Mouse (Mus musculus): ENCODE data around the gene Mdc1. TPM values are rescaled to one million over a fixed set of nuclear protein-coding genes. Genes with fewer than 3 reads are reported as not detected.

Gene Mdc1
- 20.6 and 22.3 TPM in 2 replicates for polyA plus RNA-seq (2015; fragmentation: Nextera tagmentation; extraction: Ambion mirVana)

GRCm38 (mm10) chr17:35841076-35841950 is at the start of gene Mdc1:
TSS of gene Mdc1 (plus strand) at chr17:35841515.
- 0% methylated on average over 59 of the region's 59 CpGs for WGBS
- ATAC-seq (ENCODE audit: low read depth) = peak; percentile 91
- peak within 1 kb of the TSS; percentile 86 for H3K27ac ChIP-seq (ENCODE audit: low read length)

GRCm38 (mm10) chr17:35792837-35793236 is 48.5 kb upstream of the Mdc1 start:
- no peak overlapping the region for H3K4me3 ChIP-seq (ENCODE audit: low read length)
- no peaks in the 10 kb centered on the region for H3K36me3 ChIP-seq (ENCODE audit: control insufficient read depth, insufficient read depth, low read length)
- no peaks in the 10 kb centered on the region for H3K4me1 ChIP-seq (replicated peaks; ENCODE audit: control insufficient read depth, insufficient read depth, low read length)
- H3K27me3 ChIP-seq (ENCODE audit: control insufficient read depth, insufficient read depth, low read depth, low read length) = no peaks in the 10 kb centered on the region
- H3K27ac ChIP-seq (ENCODE audit: low read length) = no peak overlapping the region
- WGBS = 43% methylated on average over 2 of the region's 2 CpGs
- no peak for ATAC-seq (ENCODE audit: low read depth)
- H3K9me3 ChIP-seq (ENCODE audit: control insufficient read depth, low read length) = no peaks in the 10 kb centered on the region
- H3K4me2 ChIP-seq (ENCODE audit: low read depth, low read length) = no peak overlapping the region
- H3K9ac ChIP-seq (ENCODE audit: low read length) = no peak overlapping the region

More at GRCm38 (mm10) chr17:35841076-35841950, at the start of gene Mdc1:
- peak within 1 kb of the TSS; percentile 68 for H3K4me2 ChIP-seq (ENCODE audit: low read depth, low read length)
- H3K4me3 ChIP-seq (ENCODE audit: low read length) = peak within 1 kb of the TSS; percentile 75
- no peaks in the 10 kb centered on the region for H3K27me3 ChIP-seq (ENCODE audit: control insufficient read depth, insufficient read depth, low read depth, low read length)
- peak within 1 kb of the TSS; percentile 73 for H3K9ac ChIP-seq (ENCODE audit: low read length)
- no peaks in the 10 kb centered on the region for H3K9me3 ChIP-seq (ENCODE audit: control insufficient read depth, low read length)
- peaks cover 15% of the 10 kb centered on the region for H3K4me1 ChIP-seq (replicated peaks; ENCODE audit: control insufficient read depth, insufficient read depth, low read length)
- peaks cover 15% of the 10 kb centered on the region for H3K36me3 ChIP-seq (ENCODE audit: control insufficient read depth, insufficient read depth, low read length)

GRCm38 (mm10) chr17:35795099-35795498 is 46.2 kb upstream of the Mdc1 start:
- 28% methylated on average over 2 of the region's 2 CpGs for WGBS
- H3K27me3 ChIP-seq (ENCODE audit: control insufficient read depth, insufficient read depth, low read depth, low read length) = no peaks in the 10 kb centered on the region
- no peak overlapping the region for H3K9ac ChIP-seq (ENCODE audit: low read length)
- no peak for ATAC-seq (ENCODE audit: low read depth)
- H3K27ac ChIP-seq (ENCODE audit: low read length) = no peak overlapping the region
- no peak overlapping the region for H3K4me2 ChIP-seq (ENCODE audit: low read depth, low read length)
- H3K36me3 ChIP-seq (ENCODE audit: control insufficient read depth, insufficient read depth, low read length) = no peaks in the 10 kb centered on the region
- no peak overlapping the region for H3K4me3 ChIP-seq (ENCODE audit: low read length)
- H3K4me1 ChIP-seq (replicated peaks; ENCODE audit: control insufficient read depth, insufficient read depth, low read length) = no peaks in the 10 kb centered on the region
- 0 out of 2 replicates have a peak, but pooled peaks cover 3% of the 10 kb centered on the region for H3K9me3 ChIP-seq (ENCODE audit: control insufficient read depth, low read length)

DNA sequence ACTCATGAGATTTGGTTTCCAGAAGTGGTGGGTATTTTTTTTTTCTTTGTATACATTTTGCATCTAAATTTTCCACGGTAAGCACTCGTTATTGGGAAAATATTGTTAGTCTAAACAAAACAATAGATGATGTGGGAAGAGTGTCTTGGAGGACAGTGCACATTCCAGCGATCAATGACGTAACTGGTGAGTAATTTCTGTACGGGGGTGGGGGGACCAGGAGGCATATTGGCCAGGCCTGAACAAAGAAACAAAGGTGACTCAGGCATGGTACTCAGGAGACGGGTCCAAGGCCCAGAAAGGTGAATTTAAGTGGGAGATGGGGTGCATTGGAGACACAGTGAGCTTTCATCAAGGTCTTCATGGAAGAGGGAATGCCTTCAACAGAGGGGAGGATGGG is 45.7 kb upstream of the Mdc1 start:
- Histone ChIP-seq H3K4me1 (replicated peaks; ENCODE audit: control insufficient read depth, insufficient read depth, low read length) (no peaks in the 10 kb centered on the region), H3K36me3 (ENCODE audit: control insufficient read depth, insufficient read depth, low read length) (no peaks in the 10 kb centered on the region), H3K9ac (ENCODE audit: low read length) (no peak overlapping the region), H3K4me2 (ENCODE audit: low read depth, low read length) (no peak overlapping the region), H3K27me3 (ENCODE audit: control insufficient read depth, insufficient read depth, low read depth, low read length) (no peaks in the 10 kb centered on the region), H3K4me3 (ENCODE audit: low read length) (no peak overlapping the region), H3K9me3 (ENCODE audit: control insufficient read depth, low read length) (0 out of 2 replicates have a peak, but pooled peaks cover 3% of the 10 kb centered on the region), H3K27ac (ENCODE audit: low read length) (no peak overlapping the region)
- ATAC-seq (ENCODE audit: low read depth) = no peak
- 66% methylated on average over 6 of the region's 6 CpGs for WGBS

DNA sequence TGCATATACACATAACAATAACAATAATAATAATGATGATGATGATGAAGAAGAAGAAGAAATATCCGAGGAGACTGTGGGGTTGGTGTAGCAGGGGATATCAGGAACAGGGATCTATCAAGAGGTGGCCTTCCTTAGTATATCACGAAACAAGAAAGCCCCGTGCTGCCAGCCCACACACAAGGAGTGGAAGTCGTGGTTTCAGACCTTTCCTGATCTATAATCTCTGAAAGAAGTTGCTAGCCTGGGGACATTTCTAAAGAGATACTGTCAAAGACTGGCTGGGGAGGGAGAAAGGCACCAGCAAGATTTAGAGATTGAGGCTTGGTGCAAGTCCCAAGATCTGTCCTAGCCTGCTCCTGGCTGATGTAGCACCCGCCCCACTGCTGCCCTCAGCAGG is 44.5 kb upstream of the Mdc1 start:
- H3K36me3 ChIP-seq (ENCODE audit: control insufficient read depth, insufficient read depth, low read length) = no peaks in the 10 kb centered on the region
- no peak overlapping the region for H3K4me2 ChIP-seq (ENCODE audit: low read depth, low read length)
- ATAC-seq (ENCODE audit: low read depth) = no peak
- WGBS = 66% methylated on average over 5 of the region's 5 CpGs
- no peak overlapping the region for H3K4me3 ChIP-seq (ENCODE audit: low read length)
- H3K27ac ChIP-seq (ENCODE audit: low read length) = no peak overlapping the region
- H3K4me1 ChIP-seq (replicated peaks; ENCODE audit: control insufficient read depth, insufficient read depth, low read length) = peaks cover 4% of the 10 kb centered on the region; the same call in 1 of the 2 replicates
- H3K9ac ChIP-seq (ENCODE audit: low read length) = no peak overlapping the region
- H3K9me3 ChIP-seq (ENCODE audit: control insufficient read depth, low read length) = 0 out of 2 replicates have a peak, but pooled peaks cover 3% of the 10 kb centered on the region
- no peaks in the 10 kb centered on the region for H3K27me3 ChIP-seq (ENCODE audit: control insufficient read depth, insufficient read depth, low read depth, low read length)

GRCm38 (mm10) chr17:35800905-35801304 is 40.4 kb upstream of the Mdc1 start:
- H3K36me3 ChIP-seq (ENCODE audit: control insufficient read depth, insufficient read depth, low read length) = no peaks in the 10 kb centered on the region
- peaks cover 10% of the 10 kb centered on the region for H3K4me1 ChIP-seq (replicated peaks; ENCODE audit: control insufficient read depth, insufficient read depth, low read length)
- 0 out of 2 replicates have a peak, but pooled peaks cover 3% of the 10 kb centered on the region for H3K9me3 ChIP-seq (ENCODE audit: control insufficient read depth, low read length)
- H3K4me2 ChIP-seq (ENCODE audit: low read depth, low read length) = no peak overlapping the region
- H3K4me3 ChIP-seq (ENCODE audit: low read length) = no peak overlapping the region
- WGBS = 67% methylated on average over 2 of the region's 2 CpGs
- peak; percentile 68 for ATAC-seq (ENCODE audit: low read depth)
- H3K9ac ChIP-seq (ENCODE audit: low read length) = no peak overlapping the region
- no peak overlapping the region; the same call in 1 of the 2 replicates for H3K27ac ChIP-seq (ENCODE audit: low read length)
- H3K27me3 ChIP-seq (ENCODE audit: control insufficient read depth, insufficient read depth, low read depth, low read length) = no peaks in the 10 kb centered on the region

DNA sequence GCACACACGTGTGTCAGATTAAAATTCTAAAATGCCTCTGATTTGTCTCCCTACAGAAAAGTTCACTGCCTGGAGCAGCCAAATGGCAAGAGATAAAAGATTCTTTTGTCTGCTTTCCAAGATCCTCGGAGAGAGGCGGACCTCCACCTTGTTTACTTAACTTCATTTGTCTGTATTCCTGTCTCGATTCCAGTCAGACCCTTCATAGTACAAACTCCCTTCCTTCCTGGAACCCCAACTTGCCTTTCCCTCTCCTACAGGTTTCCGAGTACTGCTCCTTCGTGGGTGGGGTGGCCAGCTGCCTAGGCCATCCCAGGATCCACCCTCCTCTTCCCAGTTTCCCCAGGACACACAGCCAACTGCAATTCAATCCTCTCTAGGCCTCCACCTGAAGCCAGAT is 38.3 kb upstream of the Mdc1 start:
- WGBS = 14% methylated on average over 6 of the region's 6 CpGs
- H3K4me2 ChIP-seq (ENCODE audit: low read depth, low read length) = no peak overlapping the region
- H3K36me3 ChIP-seq (ENCODE audit: control insufficient read depth, insufficient read depth, low read length) = no peaks in the 10 kb centered on the region
- ATAC-seq (ENCODE audit: low read depth) = no peak
- H3K9me3 ChIP-seq (ENCODE audit: control insufficient read depth, low read length) = 0 out of 2 replicates have a peak, but pooled peaks cover 3% of the 10 kb centered on the region
- peaks cover 12% of the 10 kb centered on the region for H3K4me1 ChIP-seq (replicated peaks; ENCODE audit: control insufficient read depth, insufficient read depth, low read length)
- no peak overlapping the region for H3K4me3 ChIP-seq (ENCODE audit: low read length)
- no peak overlapping the region for H3K9ac ChIP-seq (ENCODE audit: low read length)
- H3K27me3 ChIP-seq (ENCODE audit: control insufficient read depth, insufficient read depth, low read depth, low read length) = no peaks in the 10 kb centered on the region
- peak overlapping the region; percentile 64 for H3K27ac ChIP-seq (ENCODE audit: low read length)

DNA sequence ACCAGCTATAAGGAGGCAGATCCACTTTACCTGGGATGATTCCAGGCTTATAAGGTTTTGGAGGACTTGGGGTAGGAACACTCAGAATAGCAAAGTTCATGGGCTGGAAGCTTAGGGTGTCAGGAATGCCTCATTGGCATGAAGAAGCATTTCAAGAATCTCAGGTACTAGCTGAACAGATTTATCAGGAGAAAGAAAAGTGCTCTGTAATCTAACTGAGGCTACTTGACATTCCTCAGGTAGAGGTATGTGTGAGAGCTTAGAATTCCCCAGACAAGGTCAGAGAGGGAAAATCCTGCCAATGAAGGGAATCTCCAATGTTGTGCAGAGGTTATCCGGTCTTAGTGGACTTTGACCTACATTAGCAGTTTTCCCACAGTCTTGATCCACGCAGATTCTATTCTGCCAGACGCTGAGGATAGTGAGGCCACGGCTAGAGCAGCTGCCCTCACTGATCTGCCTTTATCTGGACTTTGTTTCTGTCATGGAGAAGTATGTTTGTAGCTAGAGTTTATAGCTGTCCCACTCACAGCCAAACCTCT is 37.4 kb upstream of the Mdc1 start:
- no peaks in the 10 kb centered on the region for H3K36me3 ChIP-seq (ENCODE audit: control insufficient read depth, insufficient read depth, low read length)
- H3K4me1 ChIP-seq (replicated peaks; ENCODE audit: control insufficient read depth, insufficient read depth, low read length) = peaks cover 12% of the 10 kb centered on the region
- WGBS = 53% methylated on average over 4 of the region's 4 CpGs
- H3K4me2 ChIP-seq (ENCODE audit: low read depth, low read length) = no peak overlapping the region
- no peak overlapping the region for H3K9ac ChIP-seq (ENCODE audit: low read length)
- H3K27me3 ChIP-seq (ENCODE audit: control insufficient read depth, insufficient read depth, low read depth, low read length) = no peaks in the 10 kb centered on the region
- H3K27ac ChIP-seq (ENCODE audit: low read length) = peak overlapping the region; percentile 64
- peak; percentile 63 for ATAC-seq (ENCODE audit: low read depth)
- no peaks in the 10 kb centered on the region for H3K9me3 ChIP-seq (ENCODE audit: control insufficient read depth, low read length)
- H3K4me3 ChIP-seq (ENCODE audit: low read length) = no peak overlapping the region

DNA sequence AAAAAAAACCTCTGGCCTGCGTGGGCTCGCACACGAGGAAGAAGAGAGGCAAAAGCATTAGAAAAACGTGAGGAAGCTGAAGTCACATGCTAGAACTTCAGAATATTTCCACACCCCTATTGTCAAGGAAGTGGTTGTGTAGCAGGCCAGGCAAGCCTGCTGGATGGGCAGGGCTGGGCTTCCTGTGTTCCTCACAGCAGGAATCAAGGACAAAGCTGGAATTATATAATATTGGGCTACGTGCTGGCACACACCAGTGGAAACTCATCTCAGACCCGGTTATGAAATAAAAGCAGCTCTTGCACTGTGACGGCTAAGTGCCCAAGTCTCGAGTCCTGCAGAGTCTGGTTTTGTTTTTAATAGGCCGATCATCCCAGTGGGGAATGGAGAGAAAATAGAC is 33.2 kb upstream of the Mdc1 start:
- ATAC-seq (ENCODE audit: low read depth) = peak; percentile 59
- H3K9me3 ChIP-seq (ENCODE audit: control insufficient read depth, low read length) = no peaks in the 10 kb centered on the region
- H3K27ac ChIP-seq (ENCODE audit: low read length) = peak overlapping the region; percentile 77
- no peak overlapping the region for H3K4me3 ChIP-seq (ENCODE audit: low read length)
- no peaks in the 10 kb centered on the region for H3K36me3 ChIP-seq (ENCODE audit: control insufficient read depth, insufficient read depth, low read length)
- 40% methylated on average over 9 of the region's 9 CpGs for WGBS
- no peaks in the 10 kb centered on the region for H3K27me3 ChIP-seq (ENCODE audit: control insufficient read depth, insufficient read depth, low read depth, low read length)
- H3K4me1 ChIP-seq (replicated peaks; ENCODE audit: control insufficient read depth, insufficient read depth, low read length) = peaks cover 17% of the 10 kb centered on the region
- peak overlapping the region; percentile 44; the same call in 1 of the 2 replicates for H3K9ac ChIP-seq (ENCODE audit: low read length)
- H3K4me2 ChIP-seq (ENCODE audit: low read depth, low read length) = no peak overlapping the region
